In the genomic region with DNA sequence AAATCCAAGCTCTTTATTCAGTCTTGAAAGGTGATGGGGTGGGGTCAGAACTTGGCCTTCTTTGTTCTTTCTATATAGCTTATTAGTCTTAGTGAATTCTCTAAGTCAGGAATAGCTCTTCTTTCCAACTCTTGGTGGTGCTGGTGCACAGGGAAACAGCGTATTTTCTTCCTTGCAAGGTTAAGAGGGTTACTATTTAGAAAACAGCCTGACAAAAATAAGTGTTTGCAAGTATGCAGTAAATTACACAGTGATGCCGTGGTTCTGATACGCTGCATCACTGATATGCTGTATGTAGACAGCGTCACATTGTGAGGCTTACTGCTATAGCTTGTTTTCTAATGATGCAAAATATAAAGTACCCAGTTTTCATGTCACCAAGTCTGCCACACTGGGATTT, we compare ENCODE assay signal across 18 mouse cellular contexts.
DNase-seq lines count a peak whose midpoint lies in the region; ATAC-seq and TF ChIP-seq lines count a peak whose summit lies in the region.
"Had no signal": no experiment of that assay in that cellular context is flagged by ENCODE, and none has a peak within 500 bp of the region (broad histone marks: within the 10 kb centered on the region; RNA-seq: fewer than 3 reads in every experiment).

No protein-coding gene starts in this region.

- no peak for ATAC-seq in embryonic facial prominence, embryonic 14.5 days (ENCODE audit: low read depth)
- no peak for ATAC-seq in kidney, postnatal 0 days (replicated peaks; ENCODE audit: low FRiP score, low read depth)
- ATAC-seq: activated CD4-positive, CD25-positive, alpha-beta regulatory T cell, adult 4 months had no signal

- H3K4me3 ChIP-seq in embryonic facial prominence, embryonic 14.5 days (ENCODE audit: low read depth, low read length): no peak overlapping the region
- no peak overlapping the region for H3K4me3 ChIP-seq in embryonic facial prominence, embryonic 10.5 days
- H3K4me3 ChIP-seq in kidney, postnatal 0 days (replicated peaks; ENCODE audit: low read depth, low read length): no peak overlapping the region
- H3K4me3 ChIP-seq: embryonic facial prominence, embryonic 15.5 days; heart, embryonic 15.5 days; limb, embryonic 15.5 days had no signal

- H3K4me2 ChIP-seq in embryonic facial prominence, embryonic 14.5 days (ENCODE audit: low read depth, low read length): no peak overlapping the region
- no peak overlapping the region for H3K4me2 ChIP-seq in kidney, postnatal 0 days (ENCODE audit: low read length)
- H3K4me2 ChIP-seq: embryonic facial prominence, embryonic 15.5 days; heart, embryonic 15.5 days; limb, embryonic 15.5 days had no signal

- no peaks in the 10 kb centered on the region for H3K27me3 ChIP-seq in embryonic facial prominence, embryonic 14.5 days (replicated peaks; ENCODE audit: control insufficient read depth, insufficient read depth, low read length)
- H3K27me3 ChIP-seq in embryonic facial prominence, embryonic 10.5 days (replicated peaks; ENCODE audit: low read depth, poor library complexity, severe bottlenecking): no peaks in the 10 kb centered on the region
- no peaks in the 10 kb centered on the region for H3K27me3 ChIP-seq in kidney, postnatal 0 days (ENCODE audit: insufficient read depth, low read length)
- H3K27me3 ChIP-seq: embryonic facial prominence, embryonic 15.5 days; heart, embryonic 15.5 days; limb, embryonic 15.5 days had no signal

- peak; percentile 7 for DNase-seq in embryonic facial prominence, embryonic 14.5 days (ENCODE audit: low spot score)
- no peak for DNase-seq in embryonic facial prominence, embryonic 10.5 days (ENCODE audit: low spot score)
- no peak for DNase-seq in kidney, postnatal 0 days (ENCODE audit: low spot score)
- DNase-seq in kidney, postnatal 36 days: no peak
- DNase-seq in right cerebral cortex, adult 2 months (ENCODE audit: low spot score in 2 of 2): peak; percentile 28 to 48
- DNase-seq in right cerebral cortex, adult 18-20 months: no peak
- DNase-seq in retina, postnatal 7 days (ENCODE audit: low read depth, low spot score): peak; percentile 8
- no peak for DNase-seq in lung, postnatal 4 days
- DNase-seq: cerebellum, postnatal 25 days; kidney, adult 11 months; layer of hippocampus, adult 9-11 months; lung, postnatal 14 days; thymus, postnatal 36 days had no signal

- peak; percentile 48 for TF ChIP-seq CTCF in kidney, postnatal 0 days (IDR thresholded peaks at IDR 0.05; ENCODE audit: low read depth)

- WGBS in embryonic facial prominence, embryonic 14.5 days: 81% methylated on average over 4 of the region's 4 CpGs
- WGBS in embryonic facial prominence, embryonic 10.5 days: 90% methylated on average over 4 of the region's 4 CpGs
- 74% methylated on average over 4 of the region's 4 CpGs for WGBS in kidney, postnatal 0 days

- no peaks in the 10 kb centered on the region for H3K9me3 ChIP-seq in embryonic facial prominence, embryonic 14.5 days (ENCODE audit: control insufficient read depth, low read length)
- H3K9me3 ChIP-seq in embryonic facial prominence, embryonic 10.5 days: no peaks in the 10 kb centered on the region
- H3K9me3 ChIP-seq in kidney, postnatal 0 days (replicated peaks; ENCODE audit: low read length): no peaks in the 10 kb centered on the region
- H3K9me3 ChIP-seq: embryonic facial prominence, embryonic 15.5 days; G1E; heart, embryonic 15.5 days; limb, embryonic 15.5 days had no signal

- H3K9ac ChIP-seq in embryonic facial prominence, embryonic 14.5 days (ENCODE audit: low read depth, low read length): no peak overlapping the region
- H3K9ac ChIP-seq in kidney, postnatal 0 days (ENCODE audit: low read depth, low read length): no peak overlapping the region
- H3K9ac ChIP-seq: embryonic facial prominence, embryonic 15.5 days; heart, embryonic 15.5 days; limb, embryonic 15.5 days had no signal

- no peaks in the 10 kb centered on the region for H3K4me1 ChIP-seq in embryonic facial prominence, embryonic 14.5 days (ENCODE audit: control insufficient read depth, insufficient read depth, low read length)
- H3K4me1 ChIP-seq in embryonic facial prominence, embryonic 10.5 days: no peaks in the 10 kb centered on the region
- H3K4me1 ChIP-seq in kidney, postnatal 0 days (replicated peaks; ENCODE audit: insufficient read depth, low read length): no peaks in the 10 kb centered on the region
- H3K4me1 ChIP-seq: embryonic facial prominence, embryonic 15.5 days; heart, embryonic 15.5 days; limb, embryonic 15.5 days had no signal

- no peak overlapping the region for H3K27ac ChIP-seq in embryonic facial prominence, embryonic 14.5 days (replicated peaks; ENCODE audit: low read depth, low read length)
- no peak overlapping the region for H3K27ac ChIP-seq in embryonic facial prominence, embryonic 10.5 days (replicated peaks)
- no peak overlapping the region for H3K27ac ChIP-seq in kidney, postnatal 0 days
- H3K27ac ChIP-seq: embryonic facial prominence, embryonic 15.5 days; heart, embryonic 15.5 days; limb, embryonic 15.5 days had no signal

- no peaks in the 10 kb centered on the region for H3K36me3 ChIP-seq in embryonic facial prominence, embryonic 14.5 days (ENCODE audit: control insufficient read depth, insufficient read depth, low read length)
- no peaks in the 10 kb centered on the region for H3K36me3 ChIP-seq in embryonic facial prominence, embryonic 10.5 days (replicated peaks)
- H3K36me3 ChIP-seq in kidney, postnatal 0 days (ENCODE audit: insufficient read depth, low read length): no peaks in the 10 kb centered on the region
- H3K36me3 ChIP-seq: embryonic facial prominence, embryonic 15.5 days; G1E; heart, embryonic 15.5 days; limb, embryonic 15.5 days had no signal

Comparison
In these comparisons a context has a peak if more than half of its experiments do, and no peak if none do; other contexts are left out.
1. DNase-seq: peak in embryonic facial prominence, embryonic 14.5 days (single experiment), right cerebral cortex, adult 2 months (2 of 2) and retina, postnatal 7 days (single experiment); none in embryonic facial prominence, embryonic 10.5 days (single experiment), kidney, postnatal 0 days (single experiment), kidney, postnatal 36 days (0 of 2), right cerebral cortex, adult 18-20 months (single experiment) and lung, postnatal 4 days (0 of 2).